Mouse (Mus musculus) intestine, embryonic 16.5 days (tissue): Measurements from ENCODE around the gene Rex1bd. TPM values are rescaled to one million over a fixed set of nuclear protein-coding genes. Genes with fewer than 3 reads are reported as not detected.

Experiments
- ATAC-seq: fragments of 200-750 bp; cut with Nextera tagmentation; 2 replicates; pipeline ENCODE4 v1.8.0; 2017; ENCODE audit warnings: moderate TSS enrichment, moderate library complexity
- H3K27ac ChIP-seq: fragments of 300-500 bp; sonication (generic); 2 replicates; pipeline ENCODE4 v1.5.1; 2014; ENCODE audit warnings: mild to moderate bottlenecking, low read length
- H3K27me3 ChIP-seq: fragments of 300-500 bp; sonication (generic); replicated peaks from 2 replicates; pipeline ENCODE4 v1.6.1; 2014; ENCODE audit warnings: low read length, control low read depth, mixed read lengths; ENCODE audit not compliant: control insufficient read depth, insufficient read depth
- H3K36me3 ChIP-seq: fragments of 300-500 bp; sonication (generic); 2 replicates; pipeline ENCODE4 v1.6.1; 2014; ENCODE audit warnings: low read length, control low read depth; ENCODE audit not compliant: control insufficient read depth, insufficient read depth
- H3K4me1 ChIP-seq: fragments of 300-500 bp; sonication (generic); 2 replicates; pipeline ENCODE4 v1.6.1; 2014; ENCODE audit warnings: low read length, control low read depth, mixed read lengths; ENCODE audit not compliant: control insufficient read depth, insufficient read depth
- H3K4me2 ChIP-seq: fragments of 300-500 bp; sonication (generic); 2 replicates; pipeline ENCODE4 v1.6.1; 2014; ENCODE audit warnings: low read depth, low read length, control low read depth
- H3K4me3 ChIP-seq: fragments of 300-500 bp; sonication (generic); 2 replicates; pipeline ENCODE4 v1.5.1; 2014; ENCODE audit warnings: mild to moderate bottlenecking, low read length
- H3K9ac ChIP-seq: fragments of 300-500 bp; sonication (generic); 2 replicates; pipeline ENCODE4 v1.6.1; 2014; ENCODE audit warnings: low read depth, low read length
- H3K9me3 ChIP-seq: fragments of 300-500 bp; sonication (generic); 2 replicates; pipeline ENCODE4 v1.6.1; 2016; ENCODE audit warnings: low read length, control low read depth; ENCODE audit not compliant: control insufficient read depth
- WGBS: fragments of 180-500 bp; shearing (Covaris S2); extraction: QIAGEN DNeasy Blood & Tissue Kit; methylation state at CpG from one replicate; pipeline ENCODE4 v1.1.7; 2014; 5-methylcytosine and 5-hydroxymethylcytosine counted together
- polyA plus RNA-seq: library from polyadenylated mRNA; unstranded; fragments of >200 nt; fragmentation: Nextera tagmentation; extraction: Ambion mirVana; gene quantifications from 2 replicates; pipeline ENCODE4 v1.2.1, GENCODE M21; 2015

Gene Rex1bd
- polyA plus RNA-seq, 1 experiment from 2014 or later = 137 TPM

- no peak overlapping the region; the same call in 1 of the 2 replicates for H3K9ac ChIP-seq
- no peaks in the 10 kb centered on the region for H3K27me3 ChIP-seq
- no peak overlapping the region for H3K4me2 ChIP-seq
- ATAC-seq = peak; percentile 8; the same call in 1 of the 2 replicates
- H3K9me3 ChIP-seq = no peaks in the 10 kb centered on the region
- H3K4me3 ChIP-seq = no peak overlapping the region
- H3K36me3 ChIP-seq = peaks cover 4% of the 10 kb centered on the region
- peak overlapping the region; percentile 59; the same call in 1 of the 2 replicates for H3K27ac ChIP-seq
- H3K4me1 ChIP-seq = peaks cover 29% of the 10 kb centered on the region
- 59% methylated on average over 2 of the region's 2 CpGs for WGBS
Measured at GRCm38 (mm10) chr8:70469938-70470337, 36.6 kb downstream of the Rex1bd start.

GRCm38 (mm10) chr8:70469295-70469916, 37.1 kb downstream of the Rex1bd start:
- Histone ChIP-seq H3K9ac (peak overlapping the region; percentile 44; the same call in 1 of the 2 replicates), H3K9me3 (no peaks in the 10 kb centered on the region), H3K4me2 (no peak overlapping the region), H3K36me3 (peaks cover 4% of the 10 kb centered on the region), H3K4me3 (no peak overlapping the region), H3K27ac (peak overlapping the region; percentile 59), H3K27me3 (no peaks in the 10 kb centered on the region), H3K4me1 (peaks cover 29% of the 10 kb centered on the region)
- ATAC-seq = peak; percentile 88
- 41% methylated on average over 10 of the region's 10 CpGs for WGBS

- H3K36me3 ChIP-seq = peaks cover 4% of the 10 kb centered on the region
- H3K9ac ChIP-seq = no peak overlapping the region
- H3K27ac ChIP-seq = no peak overlapping the region
- WGBS = 94% methylated on average over 4 of the region's 4 CpGs
- H3K4me1 ChIP-seq = peaks cover 29% of the 10 kb centered on the region
- no peak overlapping the region for H3K4me3 ChIP-seq
- H3K27me3 ChIP-seq = no peaks in the 10 kb centered on the region
- 0 out of 2 replicates have a peak, but pooled peaks have one; percentile 8 for ATAC-seq
- no peak overlapping the region for H3K4me2 ChIP-seq
- H3K9me3 ChIP-seq = no peaks in the 10 kb centered on the region
Measured at GRCm38 (mm10) chr8:70468733-70469132, 37.8 kb downstream of the Rex1bd start.

GRCm38 (mm10) chr8:70467907-70468306, 38.6 kb downstream of the Rex1bd start:
- ATAC-seq = no peak
- no peaks in the 10 kb centered on the region for H3K9me3 ChIP-seq
- WGBS = 71% methylated on average over 1 of the region's 1 CpGs
- H3K4me3 ChIP-seq = no peak overlapping the region
- H3K4me1 ChIP-seq = peaks cover 29% of the 10 kb centered on the region
- no peak overlapping the region for H3K4me2 ChIP-seq
- no peak overlapping the region for H3K9ac ChIP-seq
- no peaks in the 10 kb centered on the region for H3K27me3 ChIP-seq
- peaks cover 4% of the 10 kb centered on the region for H3K36me3 ChIP-seq
- H3K27ac ChIP-seq = no peak overlapping the region

- 65% methylated on average over 5 of the region's 5 CpGs for WGBS
- ATAC-seq = no peak
- peaks cover 29% of the 10 kb centered on the region for H3K4me1 ChIP-seq
- H3K27me3 ChIP-seq = no peaks in the 10 kb centered on the region
- H3K9me3 ChIP-seq = no peaks in the 10 kb centered on the region
- H3K27ac ChIP-seq = no peak overlapping the region
- peaks cover 4% of the 10 kb centered on the region for H3K36me3 ChIP-seq
- H3K4me3 ChIP-seq = no peak overlapping the region
- H3K9ac ChIP-seq = no peak overlapping the region
- no peak overlapping the region for H3K4me2 ChIP-seq
Measured at GRCm38 (mm10) chr8:70467229-70467725, 39.3 kb downstream of the Rex1bd start.

GRCm38 (mm10) chr8:70466771-70467170, 39.8 kb downstream of the Rex1bd start:
- Histone ChIP-seq H3K27me3 (no peaks in the 10 kb centered on the region), H3K4me3 (no peak overlapping the region), H3K27ac (no peak overlapping the region), H3K4me1 (peaks cover 31% of the 10 kb centered on the region), H3K9ac (no peak overlapping the region), H3K36me3 (peaks cover 4% of the 10 kb centered on the region), H3K9me3 (no peaks in the 10 kb centered on the region), H3K4me2 (no peak overlapping the region)
- WGBS = 64% methylated on average over 11 of the region's 11 CpGs
- ATAC-seq = no peak

GRCm38 (mm10) chr8:70466305-70466704, 40.2 kb downstream of the Rex1bd start:
- 87% methylated on average over 4 of the region's 4 CpGs for WGBS
- ATAC-seq = no peak
- no peaks in the 10 kb centered on the region for H3K9me3 ChIP-seq
- H3K27me3 ChIP-seq = no peaks in the 10 kb centered on the region
- H3K9ac ChIP-seq = no peak overlapping the region
- H3K27ac ChIP-seq = no peak overlapping the region
- peaks cover 31% of the 10 kb centered on the region for H3K4me1 ChIP-seq
- H3K4me2 ChIP-seq = no peak overlapping the region
- peaks cover 4% of the 10 kb centered on the region for H3K36me3 ChIP-seq
- H3K4me3 ChIP-seq = no peak overlapping the region

- WGBS = 93% methylated on average over 4 of the region's 4 CpGs
- H3K9ac ChIP-seq = no peak overlapping the region
- H3K27ac ChIP-seq = no peak overlapping the region
- ATAC-seq = no peak
- H3K27me3 ChIP-seq = no peaks in the 10 kb centered on the region
- peaks cover 31% of the 10 kb centered on the region for H3K4me1 ChIP-seq
- H3K4me3 ChIP-seq = no peak overlapping the region
- H3K9me3 ChIP-seq = no peaks in the 10 kb centered on the region
- H3K4me2 ChIP-seq = no peak overlapping the region
- H3K36me3 ChIP-seq = peaks cover 4% of the 10 kb centered on the region
Measured at GRCm38 (mm10) chr8:70465701-70466100, 40.9 kb downstream of the Rex1bd start.

- ATAC-seq = no peak
- 93% methylated on average over 6 of the region's 6 CpGs for WGBS
- Histone ChIP-seq H3K27me3 (no peaks in the 10 kb centered on the region), H3K36me3 (peaks cover 4% of the 10 kb centered on the region), H3K4me2 (no peak overlapping the region), H3K9me3 (no peaks in the 10 kb centered on the region), H3K4me3 (no peak overlapping the region), H3K27ac (no peak overlapping the region), H3K9ac (no peak overlapping the region), H3K4me1 (peaks cover 20% of the 10 kb centered on the region)
Measured at GRCm38 (mm10) chr8:70464162-70464561, 42.4 kb downstream of the Rex1bd start.
